Mouse (Mus musculus): ENCODE measurements around the gene Adam25.
"Not testable (repeated sequence)": the region's sequence is repeated elsewhere in the genome, so short reads cannot be mapped to it uniquely, and the experiment has no call there.

The Adam25 gene

DNA sequence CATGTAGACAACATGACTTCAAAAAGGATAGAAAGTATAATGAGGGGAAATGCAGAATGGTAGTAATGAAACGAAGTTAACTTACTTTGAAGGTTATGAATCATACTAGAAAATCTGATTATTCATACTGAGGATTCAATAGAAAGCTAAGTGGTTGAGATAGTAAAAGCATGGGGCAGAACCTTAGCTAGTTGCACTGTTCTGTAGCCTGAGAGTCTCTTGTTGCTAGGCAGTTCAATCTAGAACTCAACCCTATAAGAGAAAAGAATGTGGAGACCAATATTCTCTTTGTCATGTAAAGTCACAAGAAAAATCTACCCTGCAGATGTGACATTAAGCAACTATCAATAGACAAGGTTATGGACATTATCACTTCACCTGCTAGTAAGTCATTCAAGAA, at the start of gene Adam25:
Gene Adam25, plus strand, starts transcription at position 301 of the 400 bp plus-strand sequence.
- not testable (repeated sequence) for DNase-seq

DNA sequence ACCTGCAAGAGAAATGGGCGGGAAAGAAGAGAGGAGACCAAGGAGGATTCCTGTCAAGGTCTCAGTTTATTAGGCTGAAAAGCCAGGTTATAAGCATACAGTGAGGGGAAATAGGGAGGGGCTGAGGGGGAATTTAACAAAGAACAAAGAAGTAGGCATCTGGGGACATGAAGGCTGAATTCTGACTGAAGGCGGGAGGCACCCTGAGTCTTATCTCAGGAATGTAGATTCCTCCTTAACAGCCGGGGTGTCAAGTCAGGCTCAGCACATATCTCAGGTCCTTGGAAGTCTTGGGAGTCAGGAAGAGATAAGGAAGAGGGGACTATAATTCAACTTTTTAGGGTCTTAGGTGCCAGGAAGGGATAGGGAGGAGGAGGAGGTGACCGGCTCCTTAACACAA, 36.6 kb upstream of the Adam25 start:
- DNase-seq, result not testable (repeated sequence)

DNA sequence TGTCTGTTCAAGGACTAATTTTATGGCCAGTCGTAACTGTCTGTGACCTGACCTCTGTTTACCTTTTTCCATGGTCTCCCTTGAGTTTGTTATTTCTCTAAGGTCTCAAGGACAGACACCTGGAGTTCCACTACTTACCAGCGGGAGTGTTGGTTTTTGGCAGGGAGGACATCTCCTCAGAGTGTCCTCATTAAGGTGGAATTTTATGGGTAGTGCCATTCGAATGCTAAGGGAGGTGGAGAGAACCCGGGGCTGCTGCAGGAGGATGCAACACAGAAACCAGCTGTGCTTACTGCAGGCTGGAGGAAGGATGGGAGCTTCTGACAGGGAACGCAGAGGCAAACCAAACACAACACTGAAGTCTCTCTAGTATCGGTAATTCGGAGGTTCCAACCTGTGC, 36.0 kb upstream of the Adam25 start:
- no peak for DNase-seq

DNA sequence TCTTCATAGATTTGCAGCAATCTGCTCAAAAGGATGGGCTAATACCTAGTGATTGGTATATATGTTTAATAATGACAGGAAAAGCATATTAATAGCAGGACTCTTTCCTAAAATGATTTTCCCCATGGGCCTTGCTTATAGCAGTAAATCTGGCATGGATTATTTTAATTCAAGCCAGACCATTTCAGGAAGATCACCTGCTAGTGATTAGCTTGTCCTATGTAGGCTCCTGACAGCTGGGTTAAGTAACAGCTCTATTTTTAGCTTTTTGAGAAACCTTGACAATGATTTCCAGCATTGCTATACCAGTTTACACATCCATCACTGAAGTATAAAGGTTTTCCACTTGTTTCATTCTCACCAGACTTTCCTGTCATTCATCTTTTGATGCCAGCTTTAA, 31.3 kb downstream of the Adam25 start:
- no peak for DNase-seq

DNA sequence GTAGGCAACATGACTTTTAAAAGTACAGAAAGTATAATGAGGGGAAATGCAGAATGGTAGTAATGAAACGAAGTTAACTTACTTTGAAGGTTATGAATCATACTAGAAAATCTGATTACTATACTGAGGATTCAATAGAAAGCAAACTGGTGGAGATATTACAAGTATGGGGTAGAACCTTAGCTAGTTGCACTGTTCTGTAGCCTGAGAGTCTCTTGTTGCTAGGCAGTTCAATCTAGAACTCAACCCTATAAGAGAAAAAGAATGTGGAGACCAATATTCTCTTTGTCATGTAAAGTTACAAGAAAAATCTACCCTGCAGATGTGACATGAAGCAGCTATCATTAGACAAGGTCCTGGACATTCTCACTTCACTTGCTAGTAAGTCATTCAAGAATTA, 41.0 kb downstream of the Adam25 start, which contains the start of gene Adam20:
Gene Adam20, plus strand, starts transcription at position 301 of the 400 bp plus-strand sequence.
- not testable (repeated sequence) for DNase-seq

DNA sequence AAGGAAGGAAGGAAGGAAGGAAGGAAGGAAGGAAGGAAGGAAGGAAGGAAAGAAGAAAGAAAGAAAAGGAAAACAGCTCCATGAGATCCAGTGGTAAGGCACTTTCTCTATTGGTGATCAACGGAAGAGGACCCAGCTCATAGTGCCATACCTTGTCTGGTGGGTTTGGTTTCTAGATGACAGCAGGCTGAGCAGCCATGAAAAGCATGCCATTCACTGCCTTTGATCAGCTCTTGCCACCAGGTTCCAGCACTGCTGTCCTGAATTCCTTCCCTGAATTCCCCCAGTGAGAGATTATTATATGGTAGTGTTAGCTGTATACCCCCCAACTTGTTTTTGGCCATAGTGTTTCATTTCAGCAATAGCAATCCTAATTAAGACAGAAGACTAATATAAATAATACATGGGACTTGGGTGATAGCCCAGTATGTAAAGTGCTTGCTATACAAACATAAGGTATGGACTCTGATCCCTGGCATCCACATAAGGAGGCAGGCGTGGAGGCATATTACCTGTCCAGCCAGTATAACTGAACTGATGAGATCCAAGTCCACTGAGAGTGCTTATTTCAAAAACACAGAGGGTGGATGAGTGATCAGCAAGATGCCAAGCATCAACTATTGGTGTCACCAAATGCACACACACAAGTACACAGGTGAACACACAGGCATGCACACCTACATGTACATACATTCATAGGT, 51.5 kb downstream of the Adam25 start:
- no peak for DNase-seq
